Mouse (Mus musculus) small intestine, adult 10 weeks (tissue): ENCODE data around the gene Sprr2b. TPM values are rescaled to one million over a fixed set of nuclear protein-coding genes. Genes with fewer than 3 reads are reported as not detected.

ENCODE experiments used
- polyA plus RNA-seq: library from polyadenylated mRNA; stranded (reverse); fragments of 350-450 nt; fragmentation: Illumina TruSeq; extraction: RNeasy Lipid Tissue Mini Kit (QIAGEN cat#74804); gene quantifications from one replicate; pipeline ENCODE4 v1.2.3, GENCODE M21; 2014; ENCODE audit warnings: low replicate concordance

Sprr2b gene
- polyA plus RNA-seq = not detected

DNA sequence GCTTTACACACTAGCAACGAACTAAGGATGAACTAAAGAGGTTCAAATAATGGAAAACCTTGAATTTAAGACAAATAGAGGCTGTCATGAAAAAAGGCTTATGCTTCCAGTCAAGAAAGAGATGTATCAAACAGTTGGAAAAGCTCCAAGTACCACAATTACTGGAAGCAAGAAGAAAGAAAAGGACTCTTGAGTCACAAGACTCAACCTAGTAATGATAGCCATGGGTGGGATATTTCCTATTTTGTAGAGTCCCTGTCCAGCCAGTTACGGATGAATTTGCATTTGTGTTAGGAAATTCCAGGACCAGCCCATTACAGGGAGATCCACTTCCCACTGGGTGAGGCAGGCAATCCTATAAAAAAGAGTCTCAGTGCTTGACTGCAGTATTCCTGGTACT lies at the start of gene Sprr2b:
TSS of gene Sprr2b (plus strand) at position 301 of the 400 bp plus-strand sequence.

DNA sequence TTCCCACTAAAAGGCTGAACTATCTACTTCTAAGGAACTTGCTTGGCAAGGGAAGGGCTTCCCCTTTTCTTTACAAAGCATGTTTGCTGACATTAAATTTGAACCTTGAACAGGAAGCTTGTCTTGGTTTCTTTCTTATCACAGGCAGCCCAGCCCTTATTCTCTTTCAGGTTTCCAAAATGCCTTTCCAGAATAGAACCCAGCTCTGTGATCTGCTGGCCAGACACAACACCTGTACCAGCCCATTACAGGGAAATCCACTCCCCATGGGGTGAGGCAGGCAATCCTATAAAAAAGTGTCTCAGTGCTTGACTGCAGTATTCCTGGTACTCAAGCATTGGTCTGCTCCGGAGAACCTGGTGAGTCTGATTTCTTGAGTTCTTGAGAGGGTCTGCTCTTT lies 31.3 kb upstream of the Sprr2b start, which contains the start of gene Sprr2a3:
TSS of gene Sprr2a3 (plus strand) at position 317 of the 400 bp plus-strand sequence.

DNA sequence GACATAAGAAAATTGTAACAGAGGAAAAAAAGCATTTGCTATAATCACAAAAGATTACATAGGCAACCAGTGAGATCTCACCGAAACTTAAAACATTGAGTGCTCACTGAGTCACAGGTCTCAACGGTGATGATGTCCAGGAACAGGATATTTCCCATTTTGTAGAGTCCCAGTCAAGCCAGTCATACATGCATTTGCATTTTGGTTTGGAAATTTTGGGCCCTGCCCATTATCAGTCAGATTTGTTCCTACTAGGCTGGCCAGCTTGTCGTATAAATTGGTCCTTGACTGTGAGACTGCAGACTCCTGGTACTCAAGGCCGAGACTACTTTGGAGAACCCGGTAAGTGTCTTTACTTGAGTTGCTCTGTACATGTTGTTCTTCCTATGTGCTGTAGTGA lies 22.4 kb downstream of the Sprr2b start, which contains the start of gene Sprr2d:
TSS of gene Sprr2d (plus strand) at position 301 of the 400 bp plus-strand sequence.

DNA sequence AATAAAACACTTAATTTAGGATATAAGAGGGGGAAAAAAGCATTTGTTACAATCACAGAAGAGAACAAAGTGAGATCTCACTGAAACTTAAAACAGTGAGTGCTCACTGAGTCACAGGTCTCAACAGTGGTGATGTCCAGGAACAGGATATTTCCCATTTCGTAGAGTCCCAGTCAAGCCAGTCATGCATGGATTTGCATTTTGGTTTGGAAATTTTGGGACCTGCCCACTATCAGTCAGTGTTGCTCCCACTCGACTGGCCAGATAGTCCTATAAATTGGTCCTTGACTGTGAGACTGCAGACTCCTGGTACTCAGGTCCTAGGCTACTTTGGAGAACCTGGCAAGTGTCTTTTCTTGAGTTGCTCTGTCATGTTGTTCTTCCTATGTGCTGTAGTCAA lies 35.4 kb downstream of the Sprr2b start, which contains the start of gene Sprr2e:
TSS of gene Sprr2e (plus strand) at position 301 of the 400 bp plus-strand sequence.

DNA sequence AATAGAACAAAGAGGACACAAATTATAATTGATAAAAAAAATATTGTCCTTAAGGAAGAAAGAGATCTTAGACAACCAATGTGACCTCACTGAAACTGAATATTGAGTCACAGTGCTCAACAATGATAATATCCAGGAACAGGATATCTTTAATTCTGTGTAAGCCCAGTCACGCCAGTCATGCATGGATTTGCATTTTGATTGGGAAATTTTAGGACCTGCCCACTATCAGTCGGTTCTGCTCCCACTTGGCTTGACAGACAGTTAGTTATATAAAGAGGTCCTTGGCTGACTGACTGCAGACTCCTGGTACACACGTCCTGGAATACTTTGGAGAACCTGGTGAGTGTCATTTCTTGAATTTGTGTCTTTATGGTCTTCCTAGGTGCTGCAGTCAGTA lies 48.5 kb downstream of the Sprr2b start, which contains the start of gene Sprr2f:
TSS of gene Sprr2f (plus strand) at position 301 of the 400 bp plus-strand sequence.

Other genes with a start within 250 kb of the Sprr2b start
- not detected for gene Lor, start 233.5 kb upstream of the Sprr2b start, polyA plus RNA-seq
- gene Prr9, start 192.7 kb upstream of the Sprr2b start, polyA plus RNA-seq = not detected
- gene Lelp1, start 173.9 kb upstream of the Sprr2b start, polyA plus RNA-seq = not detected
- 193 TPM for gene Sprr2a1, start 100.8 kb upstream of the Sprr2b start, polyA plus RNA-seq
- gene Sprr2a2, start 100.7 kb upstream of the Sprr2b start, polyA plus RNA-seq = 459 TPM
- 13.9 TPM for gene Sprr2a3, start 31.2 kb upstream of the Sprr2b start, polyA plus RNA-seq
- gene Sprr2d, start 22.5 kb downstream of the Sprr2b start, polyA plus RNA-seq = not detected
- not detected for gene Sprr2e, start 35.5 kb downstream of the Sprr2b start, polyA plus RNA-seq
- gene Sprr2f, start 48.6 kb downstream of the Sprr2b start, polyA plus RNA-seq = not detected
- gene Sprr2h, start 69.1 kb downstream of the Sprr2b start, polyA plus RNA-seq = not detected
- gene Sprr2i, start 91.4 kb downstream of the Sprr2b start, polyA plus RNA-seq = not detected
- gene Sprr2j-ps, start 101.5 kb downstream of the Sprr2b start, polyA plus RNA-seq = not detected
- 5.0 TPM for gene Gm9774, start 112.8 kb downstream of the Sprr2b start, polyA plus RNA-seq
- not detected for gene Sprr2k, start 116.0 kb downstream of the Sprr2b start, polyA plus RNA-seq
- not detected for gene Sprr1b, start 122.2 kb downstream of the Sprr2b start, polyA plus RNA-seq
- not detected for gene Sprr3, start 142.1 kb downstream of the Sprr2b start, polyA plus RNA-seq
- 1.4 TPM for gene Sprr1a, start 169.3 kb downstream of the Sprr2b start, polyA plus RNA-seq
- gene Sprr4, start 183.9 kb downstream of the Sprr2b start, polyA plus RNA-seq = not detected
- not detected for gene 2310046K23Rik, start 217.9 kb downstream of the Sprr2b start, polyA plus RNA-seq